Mouse (Mus musculus) olfactory bulb, adult 2 months (tissue): ENCODE data around the gene Psma7. TPM values are rescaled to one million over a fixed set of nuclear protein-coding genes. Genes with fewer than 3 reads are reported as not detected.

Experiments used
- H3K27ac ChIP-seq: fragments of 200-500 bp; 2 replicates; pipeline ENCODE4 v1.5.1; 2012; ENCODE audit warnings: low read depth, low read length; ENCODE audit not compliant: insufficient read depth
- H3K4me1 ChIP-seq: fragments of 200-500 bp; 2 replicates; pipeline ENCODE4 v1.6.1; 2012; ENCODE audit warnings: low read length; ENCODE audit not compliant: control insufficient read depth, insufficient read depth
- H3K4me3 ChIP-seq: fragments of 200-500 bp; 2 replicates; pipeline ENCODE4 v1.5.1; 2012; ENCODE audit warnings: mild to moderate bottlenecking, low read depth, low read length, moderate library complexity; ENCODE audit not compliant: insufficient read depth
- CTCF ChIP-seq: fragments of 200-500 bp; IDR thresholded peaks from 2 replicates; pipeline ENCODE4 v1.5.1; 2012; ENCODE audit warnings: low read depth, mild to moderate bottlenecking, low read length, moderate library complexity; ENCODE audit not compliant: insufficient read depth
- POLR2A ChIP-seq: fragments of 200-500 bp; IDR thresholded peaks from 2 replicates; pipeline ENCODE4 v1.6.1; 2012; ENCODE audit warnings: mild to moderate bottlenecking, low read depth, low read length, moderate library complexity; ENCODE audit not compliant: insufficient read depth
- WGBS: fragments of 180-500 bp; shearing (Covaris S2); methylation state at CpG from one replicate; pipeline ENCODE4 v1.1.7; 2018; 5-methylcytosine and 5-hydroxymethylcytosine counted together
- polyA plus RNA-seq: library from polyadenylated mRNA; stranded (reverse); fragments of >200 nt; gene quantifications from 2 replicates; pipeline ENCODE4 v1.2.4, GENCODE M21; 2012; ENCODE audit warnings: low replicate concordance; ENCODE audit not compliant: missing spikeins, insufficient read depth, insufficient read length

The Psma7 gene
- polyA plus RNA-seq: not detected in 2 replicates

- no peak; the same call in 1 of the 2 replicates for TF ChIP-seq CTCF
- peak; percentile 61 for TF ChIP-seq POLR2A
- Histone ChIP-seq H3K4me3 (peak within 1 kb of the TSS; percentile 86), H3K4me1 (peaks cover 22% of the 10 kb centered on the region), H3K27ac (peak within 1 kb of the TSS; percentile 88)
- WGBS: under 1% methylated on average over 78 of the region's 78 CpGs
Measured at GRCm38 (mm10) chr2:180042256-180042857, at the start of gene Psma7, which contains the start of gene Ss18l1. Gene Psma7, minus strand, starts transcription at chr2:180042433. Gene Ss18l1, plus strand, starts transcription at chr2:180042509.

- WGBS: 79% methylated on average over 11 of the region's 11 CpGs
- peaks cover 25% of the 10 kb centered on the region for H3K4me1 ChIP-seq
- no peak overlapping the region for H3K27ac ChIP-seq
- TF ChIP-seq CTCF (no peak), POLR2A (no peak)
- H3K4me3 ChIP-seq: no peak overlapping the region
Measured at GRCm38 (mm10) chr2:180090285-180090684, 48.1 kb upstream of the Psma7 start.

GRCm38 (mm10) chr2:180087472-180087871, 45.2 kb upstream of the Psma7 start:
- no peak overlapping the region for H3K27ac ChIP-seq
- peaks cover 45% of the 10 kb centered on the region for H3K4me1 ChIP-seq
- TF ChIP-seq CTCF (no peak), POLR2A (no peak)
- no peak overlapping the region for H3K4me3 ChIP-seq
- WGBS: 91% methylated on average over 4 of the region's 4 CpGs

GRCm38 (mm10) chr2:180086637-180087027, 44.4 kb upstream of the Psma7 start:
- H3K4me1 ChIP-seq: peaks cover 49% of the 10 kb centered on the region
- no peak overlapping the region for H3K4me3 ChIP-seq
- 77% methylated on average over 5 of the region's 5 CpGs for WGBS
- TF ChIP-seq POLR2A: no peak
- TF ChIP-seq CTCF: no peak
- H3K27ac ChIP-seq: peak overlapping the region; percentile 59; the same call in 1 of the 2 replicates

- H3K4me3 ChIP-seq: no peak overlapping the region
- peak overlapping the region; percentile 59 for H3K27ac ChIP-seq
- TF ChIP-seq CTCF (no peak), POLR2A (no peak)
- H3K4me1 ChIP-seq: peaks cover 49% of the 10 kb centered on the region
- WGBS: 32% methylated on average over 16 of the region's 16 CpGs
Measured at GRCm38 (mm10) chr2:180085926-180086636, 43.8 kb upstream of the Psma7 start.

- H3K27ac ChIP-seq: peak overlapping the region; percentile 63; the same call in 1 of the 2 replicates
- 26% methylated on average over 3 of the region's 3 CpGs for WGBS
- no peak overlapping the region for H3K4me3 ChIP-seq
- peaks cover 49% of the 10 kb centered on the region for H3K4me1 ChIP-seq
- no peak for TF ChIP-seq POLR2A
- TF ChIP-seq CTCF: no peak
Measured at GRCm38 (mm10) chr2:180084565-180084964, 42.3 kb upstream of the Psma7 start.

GRCm38 (mm10) chr2:180083063-180083462, 40.8 kb upstream of the Psma7 start:
- Histone ChIP-seq H3K4me3 (no peak overlapping the region), H3K27ac (peak overlapping the region; percentile 71), H3K4me1 (peaks cover 45% of the 10 kb centered on the region)
- WGBS: 49% methylated on average over 10 of the region's 10 CpGs
- TF ChIP-seq POLR2A (no peak), CTCF (no peak)

GRCm38 (mm10) chr2:180080680-180081079, 38.4 kb upstream of the Psma7 start:
- Histone ChIP-seq H3K4me3 (no peak overlapping the region), H3K4me1 (peaks cover 30% of the 10 kb centered on the region), H3K27ac (no peak overlapping the region)
- WGBS: 85% methylated on average over 8 of the region's 8 CpGs
- TF ChIP-seq POLR2A (no peak), CTCF (no peak)

- WGBS: 70% methylated on average over 3 of the region's 3 CpGs
- Histone ChIP-seq H3K27ac (no peak overlapping the region), H3K4me3 (no peak overlapping the region), H3K4me1 (peaks cover 6% of the 10 kb centered on the region)
- no peak for TF ChIP-seq POLR2A
- no peak for TF ChIP-seq CTCF
Measured at GRCm38 (mm10) chr2:180077622-180078021, 35.4 kb upstream of the Psma7 start.
